Mouse (Mus musculus): ENCODE data around the gene Kif3b.

DNA sequence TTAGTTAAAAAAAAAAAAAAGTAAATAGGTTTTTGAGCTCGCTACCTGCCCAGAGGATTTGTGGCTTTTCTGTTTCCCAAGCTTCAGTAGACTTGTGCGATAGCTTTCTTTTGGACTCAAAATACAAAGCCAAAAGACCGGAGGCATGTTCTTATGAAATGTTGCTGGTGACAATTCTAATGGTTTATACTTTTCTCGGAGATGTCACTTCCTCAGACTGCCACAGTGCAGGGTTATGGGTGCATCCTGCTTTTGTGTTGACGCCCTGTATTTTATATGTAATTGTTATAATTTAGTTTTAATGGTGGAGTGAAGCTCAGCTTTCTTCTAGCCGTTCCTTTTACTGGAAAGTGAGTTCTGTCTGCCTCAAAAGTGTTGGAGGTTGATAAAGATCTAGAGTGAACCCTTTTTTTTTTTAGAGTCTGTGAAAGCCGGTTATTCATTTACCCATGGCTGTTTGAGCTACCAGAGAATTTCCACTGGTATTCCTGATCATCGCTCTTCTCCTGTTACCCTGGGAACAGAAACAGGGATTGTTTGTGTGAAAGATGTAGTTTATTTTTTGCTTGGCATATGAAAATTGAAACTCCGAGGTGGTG lies 56.1 kb downstream of the Kif3b start:
- TF ChIP-seq POLR2A (IDR thresholded peaks at IDR 0.05; ENCODE audit: low read depth, low read length) = no peak
- TF ChIP-seq CTCF (IDR thresholded peaks at IDR 0.05; ENCODE audit: extremely low read depth, insufficient read depth, insufficient read length, insufficient replicate concordance) = no peak

Measured in spleen, adult 2 months (tissue).